Mouse (Mus musculus): ENCODE data around the gene Gm10974.

DNA sequence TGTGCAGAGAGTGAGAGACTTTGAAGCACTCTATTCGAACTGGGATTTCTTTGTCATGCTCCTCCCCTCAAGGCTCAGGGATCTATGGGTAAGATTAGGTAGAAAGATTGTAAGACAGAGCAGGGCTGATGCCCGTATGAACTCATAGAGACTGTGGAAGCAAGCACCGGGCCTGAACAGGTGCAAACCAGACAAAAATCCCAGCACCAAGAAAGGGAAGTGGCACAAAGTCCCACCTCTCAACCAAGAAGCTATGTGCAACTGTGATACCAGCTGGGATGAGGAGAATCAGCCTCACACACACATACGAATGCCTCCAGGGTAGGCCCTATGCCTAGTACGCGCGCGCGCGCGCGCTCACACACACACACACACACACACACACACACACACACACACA is 20.1 kb downstream of the Gm10974 start:
- TF ChIP-seq CTCF (IDR thresholded peaks at IDR 0.05; ENCODE audit: borderline replicate concordance, extremely low read depth, insufficient read depth, insufficient read length) (no peak), POLR2A (IDR thresholded peaks at IDR 0.05; ENCODE audit: borderline replicate concordance, extremely low read depth, insufficient read depth, insufficient read length, poor library complexity, severe bottlenecking) (no peak)

Measured in brain, embryonic 14.5 days (tissue).